Mouse (Mus musculus): ENCODE measurements at regions not wholly inside any gene's neighbourhood (a gene's known extent, or its start where the extent isn't known, plus 50 kb on each side); places are given as distances from the start of the nearest gene placed in this dataset.

GRCm38 (mm10) chr6:15639809-15640479 lies 80.5 kb upstream of the Mdfic start:
- WGBS, result 26% methylated on average over 5 of the region's 5 CpGs
- Histone ChIP-seq H3K9me3 (replicated peaks) (no peaks in the 10 kb centered on the region), H3K4me3 (replicated peaks) (no peak overlapping the region), H3K36me3 (no peaks in the 10 kb centered on the region), H3K27ac (replicated peaks) (no peak overlapping the region), H3K4me1 (no peaks in the 10 kb centered on the region), H3K27me3 (replicated peaks) (no peaks in the 10 kb centered on the region), H3K4me2 (no peak overlapping the region), H3K9ac (replicated peaks) (no peak overlapping the region)
- no peak for ATAC-seq (ENCODE audit: low FRiP score)

GRCm38 (mm10) chr6:15644311-15644710 lies 76.2 kb upstream of the Mdfic start:
- no peak for ATAC-seq (ENCODE audit: low FRiP score)
- no peaks in the 10 kb centered on the region for H3K9me3 ChIP-seq (replicated peaks)
- no peak overlapping the region for H3K4me2 ChIP-seq
- H3K36me3 ChIP-seq, result no peaks in the 10 kb centered on the region
- H3K4me1 ChIP-seq, result no peaks in the 10 kb centered on the region
- H3K9ac ChIP-seq (replicated peaks), result no peak overlapping the region
- H3K4me3 ChIP-seq (replicated peaks), result no peak overlapping the region
- H3K27me3 ChIP-seq (replicated peaks), result no peaks in the 10 kb centered on the region
- no peak overlapping the region for H3K27ac ChIP-seq (replicated peaks)

- WGBS, result 92% methylated on average over 2 of the region's 2 CpGs
- no peaks in the 10 kb centered on the region for H3K9me3 ChIP-seq (replicated peaks)
- H3K4me2 ChIP-seq, result no peak overlapping the region
- no peak overlapping the region for H3K4me3 ChIP-seq (replicated peaks)
- H3K36me3 ChIP-seq, result no peaks in the 10 kb centered on the region
- H3K9ac ChIP-seq (replicated peaks), result no peak overlapping the region
- H3K4me1 ChIP-seq, result no peaks in the 10 kb centered on the region
- no peaks in the 10 kb centered on the region for H3K27me3 ChIP-seq (replicated peaks)
- H3K27ac ChIP-seq (replicated peaks), result no peak overlapping the region
- no peak for ATAC-seq (ENCODE audit: low FRiP score)
These were observed 73.0 kb upstream of the Mdfic start for GRCm38 (mm10) chr6:15647499-15647898.
